Mouse (Mus musculus): ENCODE data around the gene Cpt2. TPM values are rescaled to one million over a fixed set of nuclear protein-coding genes. Genes with fewer than 3 reads are reported as not detected.

Cpt2 gene
- total RNA-seq, 1 experiment, result 11.0 TPM

DNA sequence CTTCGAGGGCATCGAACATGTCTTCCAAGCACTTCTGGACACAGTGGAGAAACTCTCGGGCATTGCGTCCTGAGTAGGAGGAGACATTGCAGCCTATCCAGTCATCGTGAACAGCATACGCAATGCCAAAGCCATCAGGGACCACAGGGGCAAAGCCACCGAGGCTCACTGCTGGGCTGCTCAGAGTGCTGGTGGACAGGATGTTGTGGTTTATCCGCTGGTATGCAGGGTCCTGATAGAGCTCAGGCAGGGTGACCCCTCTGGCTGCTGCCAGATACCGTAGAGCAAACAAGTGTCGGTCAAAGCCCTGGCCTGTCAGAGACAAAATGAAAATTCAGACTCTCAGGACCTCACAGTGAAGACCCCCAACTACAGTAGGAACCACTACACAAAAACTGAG, 19.2 kb downstream of the Cpt2 start:
- Histone ChIP-seq H3K9ac (ENCODE audit: insufficient read depth, low read depth, low read length, poor library complexity, severe bottlenecking) (no peak overlapping the region), H3K36me3 (ENCODE audit: control insufficient read depth, insufficient read depth, low read length, poor library complexity, severe bottlenecking) (peaks cover 4% of the 10 kb centered on the region; the same call in 1 of the 2 replicates), H3K27ac (ENCODE audit: insufficient read depth, low read depth, low read length, poor library complexity, severe bottlenecking) (no peak overlapping the region), H3K4me3 (ENCODE audit: insufficient read depth in 1 of 2, low read depth in 1 of 2, low read length in 2 of 2, poor library complexity in 1 of 2, severe bottlenecking in 1 of 2) (no peak overlapping the region), H3K4me1 (ENCODE audit: control insufficient read depth in 2 of 2, insufficient read depth in 2 of 2, low read length in 2 of 2, poor library complexity in 1 of 2) (no peaks in the 10 kb centered on the region), H3K9me3 (ENCODE audit: control insufficient read depth, insufficient read depth, low read depth, low read length) (no peaks in the 10 kb centered on the region)
- in situ Hi-C loops (cut with MboI; ENCODE audit: low sequenced_read_pairs in 2 of 2, unreplicated experiment in 2 of 2), result no loop called here
- no peak for DNase-seq (ENCODE audit: low read depth, low spot score)
- TF ChIP-seq HCFC1 (IDR thresholded peaks at IDR 0.05; ENCODE audit: borderline replicate concordance, insufficient read depth, low read length) (no peak), ZNF384 (IDR thresholded peaks at IDR 0.05; ENCODE audit: low read depth, low read length) (no peak), CHD2 (IDR thresholded peaks at IDR 0.05; ENCODE audit: low read depth, low read length) (no peak), ZC3H11A (IDR thresholded peaks at IDR 0.05; ENCODE audit: borderline replicate concordance, low read depth, low read length) (no peak), MAFK (IDR thresholded peaks at IDR 0.05; ENCODE audit: insufficient read depth, low read depth, low read length) (no peak)

DNA sequence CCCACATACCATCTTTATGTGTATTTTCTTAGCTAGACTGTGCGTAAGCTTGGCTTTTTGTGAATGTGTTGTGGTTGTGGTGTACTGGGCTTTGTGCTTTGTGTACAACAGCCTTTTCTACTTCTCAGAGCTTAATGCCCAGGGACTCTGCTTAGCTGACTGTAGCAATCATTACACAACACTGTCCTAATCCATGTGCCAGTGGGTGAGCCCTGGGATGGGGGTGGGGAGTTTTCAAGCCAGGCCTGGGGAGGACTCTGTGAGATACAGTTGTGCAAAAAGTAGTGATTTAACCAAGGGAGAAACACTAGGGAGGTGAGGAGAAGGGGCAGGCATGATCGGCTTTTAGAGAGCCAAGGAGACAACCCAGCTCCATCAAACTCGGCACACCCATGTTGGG, 23.2 kb downstream of the Cpt2 start:
- in situ Hi-C loops (cut with MboI; ENCODE audit: low sequenced_read_pairs in 2 of 2, unreplicated experiment in 2 of 2), result no loop called here
- Histone ChIP-seq H3K4me3 (ENCODE audit: insufficient read depth in 1 of 2, low read depth in 1 of 2, low read length in 2 of 2, poor library complexity in 1 of 2, severe bottlenecking in 1 of 2) (no peak overlapping the region), H3K9me3 (ENCODE audit: control insufficient read depth, insufficient read depth, low read depth, low read length) (no peaks in the 10 kb centered on the region), H3K9ac (ENCODE audit: insufficient read depth, low read depth, low read length, poor library complexity, severe bottlenecking) (no peak overlapping the region), H3K36me3 (ENCODE audit: control insufficient read depth, insufficient read depth, low read length, poor library complexity, severe bottlenecking) (peaks cover 13% of the 10 kb centered on the region), H3K4me1 (ENCODE audit: control insufficient read depth in 2 of 2, insufficient read depth in 2 of 2, low read length in 2 of 2, poor library complexity in 1 of 2) (no peaks in the 10 kb centered on the region), H3K27ac (ENCODE audit: insufficient read depth, low read depth, low read length, poor library complexity, severe bottlenecking) (no peak overlapping the region)
- TF ChIP-seq ZNF384 (IDR thresholded peaks at IDR 0.05; ENCODE audit: low read depth, low read length), result no peak
- TF ChIP-seq CHD2 (IDR thresholded peaks at IDR 0.05; ENCODE audit: low read depth, low read length), result no peak
- TF ChIP-seq ZC3H11A (IDR thresholded peaks at IDR 0.05; ENCODE audit: borderline replicate concordance, low read depth, low read length), result no peak
- TF ChIP-seq MAFK (IDR thresholded peaks at IDR 0.05; ENCODE audit: insufficient read depth, low read depth, low read length), result no peak
- TF ChIP-seq HCFC1 (IDR thresholded peaks at IDR 0.05; ENCODE audit: borderline replicate concordance, insufficient read depth, low read length), result no peak
- DNase-seq (ENCODE audit: low read depth, low spot score), result no peak

DNA sequence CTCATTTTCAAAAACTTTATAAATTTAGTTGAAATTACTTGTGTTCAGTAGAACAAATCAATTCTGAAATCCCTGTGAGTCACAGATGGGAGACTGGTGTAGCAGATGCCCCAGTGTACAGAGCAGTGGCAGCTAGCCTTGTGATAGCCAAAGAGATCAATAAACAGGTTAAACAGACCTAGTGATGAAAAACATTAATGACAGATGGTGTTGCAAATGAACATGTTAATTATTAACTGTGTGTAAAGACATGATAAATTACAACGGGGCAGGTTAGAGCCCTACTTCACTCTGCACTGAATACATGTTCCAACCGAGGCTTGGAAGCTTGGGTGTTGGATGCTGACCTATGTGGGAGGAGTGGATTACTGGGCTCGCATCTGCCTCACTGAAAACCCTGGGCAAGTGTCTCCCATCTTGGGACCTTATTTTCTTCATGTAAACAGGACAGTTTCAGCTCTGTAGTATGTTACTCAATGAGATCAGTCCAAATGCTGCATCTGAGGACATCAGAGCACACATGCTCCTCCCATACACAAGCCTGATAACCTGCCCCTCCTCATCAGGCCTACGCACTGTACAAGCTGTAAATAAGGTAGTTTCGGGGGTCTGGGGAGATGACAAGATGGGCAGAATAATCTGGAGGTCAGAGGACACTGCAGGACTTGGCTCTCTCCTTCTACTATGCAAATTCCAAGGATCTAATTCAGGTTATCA, 24.0 kb downstream of the Cpt2 start:
- in situ Hi-C loops (cut with MboI; ENCODE audit: low sequenced_read_pairs in 2 of 2, unreplicated experiment in 2 of 2), result no loop called here
- H3K9ac ChIP-seq (ENCODE audit: insufficient read depth, low read depth, low read length, poor library complexity, severe bottlenecking), result no peak overlapping the region
- H3K4me3 ChIP-seq (ENCODE audit: insufficient read depth in 1 of 2, low read depth in 1 of 2, low read length in 2 of 2, poor library complexity in 1 of 2, severe bottlenecking in 1 of 2), result no peak overlapping the region
- no peak for TF ChIP-seq CHD2 (IDR thresholded peaks at IDR 0.05; ENCODE audit: low read depth, low read length)
- no peak for TF ChIP-seq ZC3H11A (IDR thresholded peaks at IDR 0.05; ENCODE audit: borderline replicate concordance, low read depth, low read length)
- TF ChIP-seq HCFC1 (IDR thresholded peaks at IDR 0.05; ENCODE audit: borderline replicate concordance, insufficient read depth, low read length), result no peak
- TF ChIP-seq ZNF384 (IDR thresholded peaks at IDR 0.05; ENCODE audit: low read depth, low read length), result no peak
- no peak for TF ChIP-seq MAFK (IDR thresholded peaks at IDR 0.05; ENCODE audit: insufficient read depth, low read depth, low read length)
- H3K36me3 ChIP-seq (ENCODE audit: control insufficient read depth, insufficient read depth, low read length, poor library complexity, severe bottlenecking), result peaks cover 16% of the 10 kb centered on the region
- no peaks in the 10 kb centered on the region for H3K4me1 ChIP-seq (ENCODE audit: control insufficient read depth in 2 of 2, insufficient read depth in 2 of 2, low read length in 2 of 2, poor library complexity in 1 of 2)
- no peak for DNase-seq (ENCODE audit: low read depth, low spot score)
- H3K9me3 ChIP-seq (ENCODE audit: control insufficient read depth, insufficient read depth, low read depth, low read length), result no peaks in the 10 kb centered on the region
- H3K27ac ChIP-seq (ENCODE audit: insufficient read depth, low read depth, low read length, poor library complexity, severe bottlenecking), result no peak overlapping the region

DNA sequence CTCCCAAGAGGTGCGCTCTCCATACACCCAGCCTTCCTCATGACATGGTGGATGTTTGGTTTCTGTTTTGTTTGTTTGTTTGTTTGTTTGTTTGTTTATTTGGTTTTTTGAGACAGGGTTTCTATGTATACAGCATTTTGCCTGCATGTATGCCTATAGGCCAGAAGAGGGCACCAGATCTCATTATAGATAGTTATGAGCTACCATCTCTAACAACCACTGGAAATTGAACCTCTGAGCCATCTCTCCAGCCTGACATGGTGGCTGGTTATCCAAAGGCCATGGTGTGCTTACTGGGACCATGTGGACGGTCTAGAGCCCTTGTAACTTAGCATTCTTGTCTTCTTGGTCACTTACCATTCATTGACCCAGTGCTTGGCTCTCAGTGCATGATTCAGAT, 30.7 kb downstream of the Cpt2 start:
- Histone ChIP-seq H3K36me3 (ENCODE audit: control insufficient read depth, insufficient read depth, low read length, poor library complexity, severe bottlenecking) (peaks cover 27% of the 10 kb centered on the region), H3K9me3 (ENCODE audit: control insufficient read depth, insufficient read depth, low read depth, low read length) (no peaks in the 10 kb centered on the region), H3K4me3 (ENCODE audit: insufficient read depth in 1 of 2, low read depth in 1 of 2, low read length in 2 of 2, poor library complexity in 1 of 2, severe bottlenecking in 1 of 2) (no peak overlapping the region), H3K27ac (ENCODE audit: insufficient read depth, low read depth, low read length, poor library complexity, severe bottlenecking) (no peak overlapping the region), H3K9ac (ENCODE audit: insufficient read depth, low read depth, low read length, poor library complexity, severe bottlenecking) (no peak overlapping the region), H3K4me1 (ENCODE audit: control insufficient read depth in 2 of 2, insufficient read depth in 2 of 2, low read length in 2 of 2, poor library complexity in 1 of 2) (peaks cover 0 to 3% of the 10 kb centered on the region in 2 experiments; a peak in 2 of 4 replicates)
- in situ Hi-C loops (cut with MboI; ENCODE audit: low sequenced_read_pairs in 2 of 2, unreplicated experiment in 2 of 2), result no loop called here
- no peak for DNase-seq (ENCODE audit: low read depth, low spot score)
- no peak for TF ChIP-seq CHD2 (IDR thresholded peaks at IDR 0.05; ENCODE audit: low read depth, low read length)
- no peak for TF ChIP-seq ZNF384 (IDR thresholded peaks at IDR 0.05; ENCODE audit: low read depth, low read length)
- no peak for TF ChIP-seq MAFK (IDR thresholded peaks at IDR 0.05; ENCODE audit: insufficient read depth, low read depth, low read length)
- no peak for TF ChIP-seq HCFC1 (IDR thresholded peaks at IDR 0.05; ENCODE audit: borderline replicate concordance, insufficient read depth, low read length)
- TF ChIP-seq ZC3H11A (IDR thresholded peaks at IDR 0.05; ENCODE audit: borderline replicate concordance, low read depth, low read length), result no peak
